Mouse (Mus musculus) activated CD4-positive, CD25-positive, alpha-beta regulatory T cell, adult 4 months (primary cell): ENCODE measurements around the gene Zmym4. TPM values are rescaled to one million over a fixed set of nuclear protein-coding genes. Genes with fewer than 3 reads are reported as not detected.

ENCODE experiments used
- ATAC-seq: one replicate; pipeline ENCODE4 v1.8.0; 2017
- polyA plus RNA-seq, 2 experiments: library from polyadenylated mRNA; unstranded; fragments of 100-300 nt; shearing (Covaris generic); gene quantifications; one replicate each; pipeline ENCODE4 v1.2.1; 2017

Zmym4 gene
- polyA plus RNA-seq, 2 experiments from 2014 or later: 17.4 to 17.6 TPM

GRCm38 (mm10) chr4:126814854-126815253 lies 153.1 kb downstream of the Zmym4 start:
- peak; percentile 40 for ATAC-seq

DNA sequence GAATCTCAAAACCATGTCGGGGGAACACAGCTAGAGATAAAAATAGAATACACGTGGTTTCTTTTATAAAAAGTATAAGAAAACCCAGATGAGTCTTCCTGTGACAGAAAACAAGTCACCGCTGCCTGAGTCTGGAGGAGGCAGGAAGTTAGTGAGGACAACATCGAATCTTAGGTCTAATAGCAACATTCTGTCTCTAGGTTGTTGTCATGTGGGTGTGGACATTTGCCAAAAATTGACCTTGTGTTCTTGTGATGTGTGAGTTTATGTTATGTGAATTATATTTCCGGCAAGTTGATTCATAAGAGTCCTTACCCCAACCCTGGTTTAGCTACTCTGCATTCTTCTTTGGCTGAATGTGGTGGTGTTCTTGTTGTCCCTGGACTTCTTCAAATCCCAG lies 154.7 kb downstream of the Zmym4 start:
- ATAC-seq: peak; percentile 79

Other genes starting within 250 kb of the Zmym4 start
- not detected for gene Tfap2e, start 231.9 kb downstream of the Zmym4 start, polyA plus RNA-seq
- gene Ncdn, start 214.7 kb downstream of the Zmym4 start, polyA plus RNA-seq: 10 to 100 TPM; 11.5 to 14.0 TPM
- 10 to 100 TPM; 11.8 to 15.6 TPM for gene AU040320, start 214.6 kb downstream of the Zmym4 start, polyA plus RNA-seq
- 10 to 100 TPM; 39.7 to 50.1 TPM for gene Sfpq, start 53.2 kb upstream of the Zmym4 start, polyA plus RNA-seq
- 10 to 100 TPM; 10.7 to 28.0 TPM for gene Zmym1, start 93.0 kb upstream of the Zmym4 start, polyA plus RNA-seq
- gene Zmym6, start 109.2 kb upstream of the Zmym4 start, polyA plus RNA-seq: 10 to 100 TPM; 13.1 to 14.1 TPM
- 10 to 100 TPM; 13.9 to 16.6 TPM for gene Tmem35b, start 155.6 kb upstream of the Zmym4 start, polyA plus RNA-seq
- gene Dlgap3, start 201.1 kb upstream of the Zmym4 start, polyA plus RNA-seq: not detected